Mouse (Mus musculus) T-helper 1 cell (primary cell): ENCODE results near the gene Ren1.

Experiments
- in situ Hi-C: fragments of 300-600 bp; cut with MboI, MseI; formaldehyde crosslinking; loops from one replicate; pipeline ENCODE4 v1.15.1; 2025; ENCODE audit warnings: high pct_unique_total_duplicates

Gene Ren1

GRCm38 (mm10) chr1:133350210-133350609, at the start of gene Ren1:
Ren1 (plus strand) TSS chr1:133350510.
- in situ Hi-C loops, result loop anchor here (5.0 kb wide), 1 partner anchor 33 kb away; no protein-coding TSS in a partner anchor

GRCm38 (mm10) chr1:133302540-133302939, 47.8 kb upstream of the Ren1 start:
- in situ Hi-C loops, result loop anchor here (5.0 to 10.0 kb wide), 2 partner anchors 135 to 268 kb away; partner anchors contain the start of gene Mdm4

GRCm38 (mm10) chr1:133306842-133307241, 43.5 kb upstream of the Ren1 start:
- in situ Hi-C loops, result loop anchor here (10.0 kb wide), 1 partner anchor 272 kb away; the partner anchor contains the start of gene Mdm4

GRCm38 (mm10) chr1:133307318-133307717, 43.0 kb upstream of the Ren1 start:
- in situ Hi-C loops, result loop anchor here (10.0 kb wide), 1 partner anchor 273 kb away; the partner anchor contains the start of gene Mdm4

- in situ Hi-C loops, result loop anchor here (10.0 kb wide), 1 partner anchor 275 kb away; the partner anchor contains the start of gene Mdm4
Measured at GRCm38 (mm10) chr1:133309652-133310267, 40.5 kb upstream of the Ren1 start, which contains the start of gene Golt1a. Golt1a (plus strand) TSS chr1:133309800.

- in situ Hi-C loops, result no loop called here
Measured at GRCm38 (mm10) chr1:133311240-133311639, 39.1 kb upstream of the Ren1 start.

GRCm38 (mm10) chr1:133311946-133312345, 38.4 kb upstream of the Ren1 start:
- in situ Hi-C loops, result no loop called here

- in situ Hi-C loops, result no loop called here
Measured at GRCm38 (mm10) chr1:133314364-133314763, 35.9 kb upstream of the Ren1 start.

GRCm38 (mm10) chr1:133315775-133316174, 34.5 kb upstream of the Ren1 start:
- in situ Hi-C loops, result loop anchor here (5.0 kb wide), 1 partner anchor 37 kb away; the partner anchor contains the start of gene Ren1

GRCm38 (mm10) chr1:133316577-133316976, 33.7 kb upstream of the Ren1 start:
- in situ Hi-C loops, result loop anchor here (5.0 kb wide), 1 partner anchor 36 kb away; the partner anchor contains the start of gene Ren1

GRCm38 (mm10) chr1:133317149-133317548, 33.2 kb upstream of the Ren1 start:
- in situ Hi-C loops, result loop anchor here (5.0 kb wide), 1 partner anchor 35 kb away; the partner anchor contains the start of gene Ren1

GRCm38 (mm10) chr1:133321267-133321925, 28.9 kb upstream of the Ren1 start, which contains the start of gene Kiss1:
Kiss1 (plus strand) TSS chr1:133321875.
- in situ Hi-C loops, result no loop called here

GRCm38 (mm10) chr1:133323333-133323732, 27.0 kb upstream of the Ren1 start:
- in situ Hi-C loops, result no loop called here

GRCm38 (mm10) chr1:133325951-133326350, 24.4 kb upstream of the Ren1 start:
- in situ Hi-C loops, result no loop called here

- in situ Hi-C loops, result no loop called here
Measured at GRCm38 (mm10) chr1:133327094-133327493, 23.2 kb upstream of the Ren1 start.

- in situ Hi-C loops, result no loop called here
Measured at GRCm38 (mm10) chr1:133328299-133328795, 22.0 kb upstream of the Ren1 start.

GRCm38 (mm10) chr1:133328896-133329637, 21.2 kb upstream of the Ren1 start:
- in situ Hi-C loops, result no loop called here

- in situ Hi-C loops, result no loop called here
Measured at GRCm38 (mm10) chr1:133329638-133329964, 20.7 kb upstream of the Ren1 start.

GRCm38 (mm10) chr1:133331142-133331541, 19.2 kb upstream of the Ren1 start:
- in situ Hi-C loops, result no loop called here

GRCm38 (mm10) chr1:133332656-133333430, 17.5 kb upstream of the Ren1 start:
- in situ Hi-C loops, result no loop called here

- in situ Hi-C loops, result no loop called here
Measured at GRCm38 (mm10) chr1:133333937-133334336, 16.4 kb upstream of the Ren1 start.
